Mouse (Mus musculus) stomach, postnatal 0 days (tissue): ENCODE data around the gene Ergic1. TPM values are rescaled to one million over a fixed set of nuclear protein-coding genes. Genes with fewer than 3 reads are reported as not detected.

Source experiments
- ATAC-seq: fragments of 200-750 bp; cut with Nextera tagmentation; 2 replicates; pipeline ENCODE4 v1.8.0; 2017; ENCODE audit not compliant: low FRiP score, low TSS enrichment
- DNase-seq: peaks from one replicate; pipeline ENCODE4 v3.0.0-alpha.2; 2016; ENCODE audit warnings: low spot score
- H3K27ac ChIP-seq: fragments of 300-500 bp; sonication (generic); replicated peaks from 2 replicates; pipeline ENCODE4 v1.5.1; 2014; ENCODE audit warnings: mild to moderate bottlenecking, control low read depth
- H3K27me3 ChIP-seq: fragments of 300-500 bp; sonication (generic); 2 replicates; pipeline ENCODE4 v1.6.1; 2014; ENCODE audit warnings: low read length; ENCODE audit not compliant: control insufficient read depth, insufficient read depth
- H3K36me3 ChIP-seq: fragments of 300-500 bp; sonication (generic); 2 replicates; pipeline ENCODE4 v1.6.1; 2014; ENCODE audit warnings: low read length, mixed read lengths; ENCODE audit not compliant: control insufficient read depth, insufficient read depth
- H3K4me1 ChIP-seq: fragments of 300-500 bp; sonication (generic); replicated peaks from 2 replicates; pipeline ENCODE4 v1.6.1; 2014; ENCODE audit warnings: antibody characterized with exemption; ENCODE audit not compliant: control insufficient read depth, insufficient read depth
- H3K4me2 ChIP-seq: fragments of 300-500 bp; sonication (generic); replicated peaks from 2 replicates; pipeline ENCODE4 v1.6.1; 2014; ENCODE audit warnings: low read depth, mild to moderate bottlenecking, control low read depth, moderate library complexity
- H3K4me3 ChIP-seq: fragments of 300-500 bp; sonication (generic); 2 replicates; pipeline ENCODE4 v1.5.1; 2014; ENCODE audit warnings: low read depth, low read length, control low read depth
- H3K9ac ChIP-seq: fragments of 300-500 bp; sonication (generic); 2 replicates; pipeline ENCODE4 v1.6.1; 2014; ENCODE audit warnings: mild to moderate bottlenecking, low read length, control low read depth, mixed read lengths
- H3K9me3 ChIP-seq: fragments of 300-500 bp; sonication (generic); 2 replicates; pipeline ENCODE4 v1.6.1; 2016; ENCODE audit warnings: low read length; ENCODE audit not compliant: control insufficient read depth
- CTCF ChIP-seq: IDR thresholded peaks from 2 replicates; pipeline ENCODE4 v1.5.1; 2016; ENCODE audit warnings: antibody characterized with exemption, low read depth, mild to moderate bottlenecking, moderate library complexity
- EP300 ChIP-seq: optimal IDR thresholded peaks from 2 replicates; pipeline ENCODE3; 2016; ENCODE audit warnings: antibody characterized with exemption
- WGBS: fragments of 180-500 bp; shearing (Covaris S2); extraction: QIAGEN DNeasy Blood & Tissue Kit; methylation state at CpG from one replicate; pipeline ENCODE4 v1.1.7; 2014; 5-methylcytosine and 5-hydroxymethylcytosine counted together
- polyA plus RNA-seq: library from polyadenylated mRNA; unstranded; fragments of >200 nt; fragmentation: Nextera tagmentation; extraction: Ambion mirVana; gene quantifications from 2 replicates; pipeline ENCODE4 v1.2.1, GENCODE M21; 2015

Gene Ergic1
- polyA plus RNA-seq, 1 experiment from 2014 or later = 64.2 TPM

- peak; percentile 90 for ATAC-seq
- Histone ChIP-seq H3K4me1 (peaks cover 4% of the 10 kb centered on the region; the same call in 1 of the 2 replicates), H3K9ac (peak within 1 kb of the TSS; percentile 65), H3K9me3 (no peaks in the 10 kb centered on the region), H3K4me2 (peak within 1 kb of the TSS; percentile 87), H3K36me3 (no peaks in the 10 kb centered on the region), H3K27me3 (no peaks in the 10 kb centered on the region), H3K4me3 (peak within 1 kb of the TSS; percentile 62), H3K27ac (peak within 1 kb of the TSS; percentile 61; the same call in 1 of the 2 replicates)
- peak; percentile 96 for DNase-seq
- WGBS = 3% methylated on average over 28 of the region's 28 CpGs
- TF ChIP-seq EP300 = no peak
- TF ChIP-seq CTCF = peak; percentile 100
These were observed 101.8 kb downstream of the Ergic1 start, which contains the start of gene Atp6v0e for GRCm38 (mm10) chr17:26662978-26663683. Gene Atp6v0e (plus strand): TSS chr17:26663231.

GRCm38 (mm10) chr17:26665600-26665999, 104.3 kb downstream of the Ergic1 start:
- Histone ChIP-seq H3K4me3 (no peak overlapping the region), H3K36me3 (no peaks in the 10 kb centered on the region), H3K9me3 (no peaks in the 10 kb centered on the region), H3K9ac (no peak overlapping the region), H3K4me2 (no peak overlapping the region), H3K27ac (no peak overlapping the region), H3K4me1 (peaks cover 4% of the 10 kb centered on the region; the same call in 1 of the 2 replicates), H3K27me3 (no peaks in the 10 kb centered on the region)
- no peak for DNase-seq
- 86% methylated on average over 4 of the region's 4 CpGs for WGBS
- ATAC-seq = no peak
- TF ChIP-seq CTCF (no peak), EP300 (no peak)

- H3K4me2 ChIP-seq = no peak overlapping the region
- H3K4me3 ChIP-seq = no peak overlapping the region
- no peaks in the 10 kb centered on the region for H3K9me3 ChIP-seq
- no peaks in the 10 kb centered on the region for H3K36me3 ChIP-seq
- DNase-seq (no peak), ATAC-seq (no peak)
- H3K4me1 ChIP-seq = no peaks in the 10 kb centered on the region
- 54% methylated on average over 4 of the region's 4 CpGs for WGBS
- TF ChIP-seq EP300 (no peak), CTCF (no peak)
- no peak overlapping the region for H3K27ac ChIP-seq
- H3K9ac ChIP-seq = no peak overlapping the region
- H3K27me3 ChIP-seq = no peaks in the 10 kb centered on the region
These were observed 110.0 kb downstream of the Ergic1 start for GRCm38 (mm10) chr17:26671268-26671667.

GRCm38 (mm10) chr17:26675845-26676244, 114.6 kb downstream of the Ergic1 start:
- Histone ChIP-seq H3K27ac (peak overlapping the region; percentile 96; the same call in 1 of the 2 replicates), H3K4me2 (peak overlapping the region; percentile 62), H3K4me1 (0 out of 2 replicates have a peak, but pooled peaks cover 2% of the 10 kb centered on the region), H3K9me3 (no peaks in the 10 kb centered on the region), H3K27me3 (no peaks in the 10 kb centered on the region), H3K9ac (peak overlapping the region; percentile 83), H3K36me3 (no peaks in the 10 kb centered on the region; the same call in 1 of the 2 replicates), H3K4me3 (peak overlapping the region; percentile 60)
- TF ChIP-seq CTCF (no peak), EP300 (no peak)
- ATAC-seq = peak; percentile 5
- no peak for DNase-seq
- 20% methylated on average over 7 of the region's 7 CpGs for WGBS

GRCm38 (mm10) chr17:26676252-26676615, 114.9 kb downstream of the Ergic1 start:
- peak overlapping the region; percentile 83 for H3K9ac ChIP-seq
- peak overlapping the region; percentile 60 for H3K4me3 ChIP-seq
- 0 out of 2 replicates have a peak, but pooled peaks cover 2% of the 10 kb centered on the region for H3K4me1 ChIP-seq
- peak; percentile 96 for DNase-seq
- TF ChIP-seq EP300 (no peak), CTCF (no peak)
- under 1% methylated on average over 30 of the region's 30 CpGs for WGBS
- peak overlapping the region; percentile 96 for H3K27ac ChIP-seq
- no peaks in the 10 kb centered on the region; the same call in 1 of the 2 replicates for H3K36me3 ChIP-seq
- H3K4me2 ChIP-seq = peak overlapping the region; percentile 62
- H3K27me3 ChIP-seq = no peaks in the 10 kb centered on the region
- ATAC-seq = peak; percentile 95
- H3K9me3 ChIP-seq = no peaks in the 10 kb centered on the region
